Comparison of ENCODE assay signal across 20 mouse cellular contexts in the genomic region with DNA sequence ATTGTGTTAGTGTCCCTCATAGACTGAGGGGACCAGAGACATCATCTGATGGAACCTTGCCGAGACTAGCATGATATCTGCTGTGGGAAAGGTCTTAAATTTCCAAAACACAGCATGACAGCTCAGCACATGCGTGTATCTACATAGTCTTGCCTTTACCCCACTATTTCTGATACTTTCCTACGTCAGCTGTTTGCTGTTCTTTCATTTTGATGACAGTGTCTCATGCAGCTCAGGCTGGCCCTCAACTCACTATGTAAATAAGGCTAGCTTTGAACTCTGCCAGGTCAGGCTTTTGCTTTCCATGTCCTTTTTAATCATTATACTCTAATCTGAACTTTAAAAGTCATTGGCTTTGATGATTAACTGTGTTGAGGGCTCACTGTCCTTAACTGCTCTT. TPM values are rescaled to one million over a fixed set of nuclear protein-coding genes. Genes with fewer than 3 reads are reported as not detected.
A peak's percentile ranks its signal among the peaks of the same experiment; 100 is the strongest.
DNase-seq lines count a peak whose midpoint lies in the region; ATAC-seq and TF ChIP-seq lines count a peak whose summit lies in the region.
"Had no signal": no experiment of that assay in that cellular context is flagged by ENCODE, and none has a peak within 500 bp of the region (broad histone marks: within the 10 kb centered on the region; RNA-seq: fewer than 3 reads in every experiment).

No protein-coding gene starts in this region.

- TF ChIP-seq EP300 in liver, postnatal 0 days (IDR thresholded peaks at IDR 0.05; ENCODE audit: low read depth), result no peak

- H3K4me2 ChIP-seq in liver, postnatal 0 days (ENCODE audit: low read depth, low read length), result no peak overlapping the region
- no peak overlapping the region for H3K4me2 ChIP-seq in liver, embryonic 12.5 days
- H3K4me2 ChIP-seq: forebrain, embryonic 13.5 days; heart, embryonic 12.5 days; hindbrain, embryonic 14.5 days had no signal

- H3K9me3 ChIP-seq in liver, postnatal 0 days (ENCODE audit: low read length), result no peaks in the 10 kb centered on the region
- no peaks in the 10 kb centered on the region for H3K9me3 ChIP-seq in liver, embryonic 12.5 days (replicated peaks)
- H3K9me3 ChIP-seq: embryonic facial prominence, embryonic 10.5 days; forebrain, embryonic 13.5 days; heart, embryonic 12.5 days; hindbrain, embryonic 10.5 days had no signal

- DNase-seq in kidney, adult 8-10 months, result peak; percentile 9 to 23
- no peak for DNase-seq in kidney, postnatal 4 days
- no peak for DNase-seq in liver, postnatal 0 days
- no peak for DNase-seq in embryo, embryonic 9.5 days (ENCODE audit: extremely low spot score)
- DNase-seq: adrenal gland, postnatal 14 days; cerebellum, adult 11-12 months; cerebellum, adult 9-11 months; cerebellum, postnatal 36 days; forebrain, postnatal 0 days; gastrocnemius, postnatal 14 days; heart, adult 2 months had no signal

- peak; percentile 54 for ATAC-seq in liver, postnatal 0 days
- ATAC-seq in liver, embryonic 12.5 days, result no peak
- peak; percentile 68 for ATAC-seq in CD4-positive, CD25-positive, alpha-beta regulatory T cell, adult 4 months
- ATAC-seq: activated CD4-positive, CD25-positive, alpha-beta regulatory T cell, adult 4 months; forebrain, embryonic 13.5 days; forebrain, postnatal 0 days; Patski had no signal

- no peak overlapping the region for H3K27ac ChIP-seq in liver, postnatal 0 days (ENCODE audit: low read depth)
- H3K27ac ChIP-seq in liver, embryonic 12.5 days, result no peak overlapping the region
- H3K27ac ChIP-seq: embryonic facial prominence, embryonic 10.5 days; forebrain, embryonic 13.5 days; heart, adult 2 months; hindbrain, embryonic 10.5 days; hindbrain, embryonic 14.5 days had no signal

- TF ChIP-seq CTCF in liver, postnatal 0 days (IDR thresholded peaks at IDR 0.05; ENCODE audit: low read depth), result no peak

- no peaks in the 10 kb centered on the region for H3K27me3 ChIP-seq in liver, postnatal 0 days (ENCODE audit: insufficient read depth, low read length)
- H3K27me3 ChIP-seq in liver, embryonic 12.5 days (replicated peaks), result no peaks in the 10 kb centered on the region
- H3K27me3 ChIP-seq: forebrain, embryonic 13.5 days; heart, embryonic 12.5 days; Patski had no signal

- WGBS in liver, postnatal 0 days (ENCODE audit: insufficient replicate concordance), result 62% methylated on average over 3 of the region's 3 CpGs
- 56% methylated on average over 3 of the region's 3 CpGs for WGBS in liver, embryonic 12.5 days (ENCODE audit: insufficient replicate concordance)

- no peak overlapping the region for H3K4me3 ChIP-seq in liver, postnatal 0 days (ENCODE audit: low read depth, low read length)
- H3K4me3 ChIP-seq in liver, embryonic 12.5 days, result no peak overlapping the region
- H3K4me3 ChIP-seq: embryonic facial prominence, embryonic 10.5 days; forebrain, embryonic 13.5 days; heart, adult 2 months; heart, embryonic 12.5 days; hindbrain, embryonic 10.5 days had no signal

- no peak overlapping the region for H3K9ac ChIP-seq in liver, postnatal 0 days (replicated peaks)
- H3K9ac ChIP-seq in liver, embryonic 12.5 days, result no peak overlapping the region
- H3K9ac ChIP-seq: forebrain, embryonic 13.5 days; forebrain, postnatal 0 days; heart, embryonic 12.5 days; hindbrain, embryonic 14.5 days had no signal

- no peaks in the 10 kb centered on the region for H3K36me3 ChIP-seq in liver, postnatal 0 days (replicated peaks; ENCODE audit: insufficient read depth, low read length)
- no peaks in the 10 kb centered on the region for H3K36me3 ChIP-seq in liver, embryonic 12.5 days
- H3K36me3 ChIP-seq: embryonic facial prominence, embryonic 10.5 days; heart, embryonic 12.5 days; hindbrain, embryonic 10.5 days had no signal

- no peaks in the 10 kb centered on the region for H3K4me1 ChIP-seq in liver, postnatal 0 days (ENCODE audit: insufficient read depth)
- no peaks in the 10 kb centered on the region for H3K4me1 ChIP-seq in liver, embryonic 12.5 days
- H3K4me1 ChIP-seq: heart, embryonic 12.5 days had no signal

RNA-seq across cellular contexts. Expression of a gene that starts 16.6 kb away (rescaled TPM):
- polyA plus RNA-seq in liver, postnatal 0 days (2015; fragmentation: Nextera tagmentation; extraction: Ambion mirVana), result not detected in 2 replicates
- polyA plus RNA-seq in liver, embryonic 12.5 days (2016; fragmentation: Nextera tagmentation; extraction: Ambion mirVana), result not detected in 2 replicates
- polyA plus RNA-seq in CD4-positive, CD25-positive, alpha-beta regulatory T cell, adult 4 months (2017; shearing (Covaris generic)), result 1 to 10 TPM in 1 of 2 experiments, under 1 TPM in 1; 0.35 to 1.3 TPM
- polyA plus RNA-seq: embryonic facial prominence, embryonic 10.5 days; forebrain, embryonic 13.5 days; forebrain, postnatal 0 days; heart, adult 2 months; heart, embryonic 12.5 days; hindbrain, embryonic 10.5 days; Patski had no signal

Comparison
In these comparisons a context has a peak if more than half of its experiments do, and no peak if none do; other contexts are left out.
1. DNase-seq: peak in kidney, adult 8-10 months (2 of 2); none in kidney, postnatal 4 days (0 of 2), liver, postnatal 0 days (single experiment) and embryo, embryonic 9.5 days (single experiment).